Mouse (Mus musculus) heart, postnatal 0 days (tissue): Measurements from ENCODE around the gene Sema3e. TPM values are rescaled to one million over a fixed set of nuclear protein-coding genes. Genes with fewer than 3 reads are reported as not detected.

Experiments used
- ATAC-seq: fragments of 200-750 bp; cut with Nextera tagmentation; 2 replicates; pipeline ENCODE4 v1.8.0; 2017; ENCODE audit warnings: low read depth, moderate number of reproducible peaks, moderate library complexity; ENCODE audit not compliant: insufficient read depth
- DNase-seq: peaks from one replicate; pipeline ENCODE4 v3.0.0-alpha.2; 2016; ENCODE audit warnings: low spot score
- H3K27ac ChIP-seq: fragments of 300-500 bp; sonication (generic); 2 replicates; pipeline ENCODE4 v1.5.1; 2014; ENCODE audit warnings: low read depth, mild to moderate bottlenecking
- H3K27me3 ChIP-seq: fragments of 300-500 bp; sonication (generic); 2 replicates; pipeline ENCODE4 v1.6.1; 2014; ENCODE audit warnings: low read length, mixed read lengths; ENCODE audit not compliant: control insufficient read depth, insufficient read depth
- H3K36me3 ChIP-seq: fragments of 300-500 bp; sonication (generic); replicated peaks from 2 replicates; pipeline ENCODE4 v1.6.1; 2014; ENCODE audit warnings: low read length, mixed read lengths; ENCODE audit not compliant: control insufficient read depth, insufficient read depth
- H3K4me1 ChIP-seq: fragments of 300-500 bp; sonication (generic); 2 replicates; pipeline ENCODE4 v1.6.1; 2014; ENCODE audit warnings: antibody characterized with exemption; ENCODE audit not compliant: control insufficient read depth, insufficient read depth
- H3K4me2 ChIP-seq: fragments of 300-500 bp; sonication (generic); 2 replicates; pipeline ENCODE4 v1.6.1; 2014; ENCODE audit warnings: low read depth, mild to moderate bottlenecking, low read length, moderate library complexity
- H3K4me3 ChIP-seq: fragments of 300-500 bp; sonication (generic); 2 replicates; pipeline ENCODE4 v1.5.1; 2014; ENCODE audit warnings: low read depth, low read length
- H3K9ac ChIP-seq: fragments of 300-500 bp; sonication (generic); replicated peaks from 2 replicates; pipeline ENCODE4 v1.6.1; 2014; ENCODE audit warnings: low read depth, low read length, mixed read lengths
- H3K9me3 ChIP-seq: fragments of 300-500 bp; sonication (generic); replicated peaks from 2 replicates; pipeline ENCODE4 v1.6.1; 2016; ENCODE audit warnings: low read length; ENCODE audit not compliant: control insufficient read depth
- CTCF ChIP-seq: IDR thresholded peaks from 2 replicates; pipeline ENCODE4 v1.5.1; 2016; ENCODE audit warnings: antibody characterized with exemption, control low read depth, low read depth
- EP300 ChIP-seq: IDR thresholded peaks from 2 replicates; pipeline ENCODE4 v1.6.1; 2016; ENCODE audit warnings: antibody characterized with exemption, low read depth
- WGBS: fragments of 180-500 bp; shearing (Covaris S2); extraction: QIAGEN DNeasy Blood & Tissue Kit; methylation state at CpG from one replicate; pipeline ENCODE4 v1.1.7; 2014; 5-methylcytosine and 5-hydroxymethylcytosine counted together
- polyA plus RNA-seq: library from polyadenylated mRNA; unstranded; fragments of >200 nt; fragmentation: Nextera tagmentation; extraction: Ambion mirVana; gene quantifications from 2 replicates; pipeline ENCODE4 v1.2.1, GENCODE M21; 2015
- total RNA-seq: library from RNA; depleted of rRNA; stranded (reverse); fragments of >200 nt; gene quantifications from 2 replicates; pipeline ENCODE4 v1.2.3, GENCODE M21; 2014; ENCODE audit warnings: low replicate concordance

Sema3e gene
- total and polyA plus RNA-seq, 2 experiments from 2014 or later: 0.10 TPM; not detected in 1

DNA sequence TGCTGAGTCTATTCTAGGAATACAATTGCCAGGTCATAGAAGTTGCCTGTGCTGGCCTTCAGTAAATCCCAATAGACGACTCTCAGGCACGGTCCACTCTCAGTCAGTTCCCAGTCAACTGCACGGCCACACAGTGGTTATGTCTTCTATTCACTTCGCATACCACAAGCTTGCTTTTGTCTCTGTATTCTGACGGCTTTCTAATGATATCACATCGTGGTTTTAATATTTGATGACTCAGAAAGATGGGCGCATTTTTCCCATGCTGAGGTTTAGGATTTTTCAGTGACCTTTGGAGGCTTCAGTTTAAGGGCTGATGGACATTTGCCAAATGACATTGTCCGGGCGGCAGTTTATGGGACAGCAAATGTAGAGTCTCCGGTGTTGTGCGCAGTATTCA lies 157.1 kb downstream of the Sema3e start:
- no peak overlapping the region for H3K27ac ChIP-seq
- H3K36me3 ChIP-seq: no peaks in the 10 kb centered on the region
- H3K4me1 ChIP-seq: no peaks in the 10 kb centered on the region
- H3K27me3 ChIP-seq: no peaks in the 10 kb centered on the region
- H3K4me2 ChIP-seq: no peak overlapping the region
- no peak for TF ChIP-seq EP300
- no peak for TF ChIP-seq CTCF
- WGBS: 78% methylated on average over 11 of the region's 11 CpGs
- ATAC-seq: no peak
- H3K4me3 ChIP-seq: no peak overlapping the region
- no peak overlapping the region for H3K9ac ChIP-seq
- DNase-seq: no peak
- no peaks in the 10 kb centered on the region for H3K9me3 ChIP-seq

- WGBS: 77% methylated on average over 6 of the region's 6 CpGs
- H3K9ac ChIP-seq: no peak overlapping the region
- H3K4me2 ChIP-seq: no peak overlapping the region
- DNase-seq (no peak), ATAC-seq (no peak)
- no peaks in the 10 kb centered on the region for H3K36me3 ChIP-seq
- no peak overlapping the region for H3K4me3 ChIP-seq
- H3K27ac ChIP-seq: no peak overlapping the region
- TF ChIP-seq CTCF (no peak), EP300 (no peak)
- H3K9me3 ChIP-seq: no peaks in the 10 kb centered on the region
- H3K4me1 ChIP-seq: no peaks in the 10 kb centered on the region
- H3K27me3 ChIP-seq: no peaks in the 10 kb centered on the region
These were observed 170.2 kb downstream of the Sema3e start for GRCm38 (mm10) chr5:14195172-14195819.

DNA sequence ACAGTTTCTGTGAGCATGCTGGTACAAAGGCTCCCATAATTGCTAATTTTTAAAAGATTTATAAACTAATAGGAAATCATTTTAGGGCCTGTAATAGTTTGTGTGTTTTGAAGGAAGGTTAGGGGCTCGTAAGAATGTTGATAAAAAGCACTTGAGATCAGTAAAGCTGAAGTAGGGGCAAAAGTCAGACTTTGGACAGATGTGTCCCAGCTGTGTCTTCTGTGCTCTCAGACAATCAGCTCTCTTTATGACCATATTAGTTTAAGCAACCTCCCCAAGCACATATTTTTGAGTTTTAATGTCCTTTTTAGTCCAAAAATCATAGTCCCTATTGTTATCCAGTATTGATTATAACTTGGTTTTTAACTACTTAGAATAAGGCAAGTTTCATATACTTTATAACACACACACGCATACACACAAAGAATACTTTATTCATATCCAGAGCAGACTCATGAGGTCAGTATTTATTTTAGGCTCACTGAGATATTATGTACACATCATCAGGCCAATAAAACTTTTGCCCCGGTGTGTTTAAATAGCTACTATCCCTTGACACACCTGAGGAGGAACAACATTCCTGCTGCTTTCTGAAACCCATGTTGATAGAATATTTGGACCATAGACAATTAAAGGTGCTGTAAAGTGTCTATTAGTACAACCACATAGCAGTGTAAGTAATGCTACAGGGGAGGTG lies 173.4 kb downstream of the Sema3e start:
- Histone ChIP-seq H3K36me3 (no peaks in the 10 kb centered on the region), H3K27ac (no peak overlapping the region), H3K27me3 (no peaks in the 10 kb centered on the region), H3K4me3 (no peak overlapping the region), H3K9me3 (no peaks in the 10 kb centered on the region), H3K4me1 (no peaks in the 10 kb centered on the region), H3K9ac (no peak overlapping the region), H3K4me2 (no peak overlapping the region)
- DNase-seq (no peak), ATAC-seq (no peak)
- WGBS: 50% methylated on average over 3 of the region's 3 CpGs
- no peak for TF ChIP-seq CTCF
- no peak for TF ChIP-seq EP300

- no peaks in the 10 kb centered on the region for H3K4me1 ChIP-seq
- no peak for DNase-seq
- H3K36me3 ChIP-seq: no peaks in the 10 kb centered on the region
- no peaks in the 10 kb centered on the region for H3K9me3 ChIP-seq
- no peak overlapping the region for H3K4me2 ChIP-seq
- WGBS: 44% methylated on average over 2 of the region's 2 CpGs
- TF ChIP-seq EP300: no peak
- no peak overlapping the region for H3K27ac ChIP-seq
- no peak for ATAC-seq
- H3K9ac ChIP-seq: no peak overlapping the region
- no peaks in the 10 kb centered on the region for H3K27me3 ChIP-seq
- H3K4me3 ChIP-seq: no peak overlapping the region
These were observed 181.7 kb downstream of the Sema3e start for GRCm38 (mm10) chr5:14206794-14207193.

DNA sequence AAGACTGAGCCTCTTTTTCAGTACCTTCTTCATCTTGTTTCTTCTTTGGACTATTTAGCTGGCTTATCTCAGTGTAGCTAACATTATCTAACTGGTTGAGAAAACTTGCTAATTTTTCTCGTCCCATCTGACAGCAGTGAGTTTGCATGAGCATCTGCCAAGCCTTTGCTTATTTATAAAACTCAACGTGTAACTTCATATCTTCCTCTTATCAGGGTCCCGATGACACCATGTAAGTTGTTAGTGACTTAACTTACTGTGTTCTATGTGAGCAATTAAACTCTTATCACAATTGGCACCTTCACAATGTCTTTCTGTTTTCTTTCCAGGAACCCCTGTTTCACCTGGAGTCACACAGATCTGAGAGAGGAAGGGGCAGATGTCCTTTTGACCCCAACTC lies 184.9 kb downstream of the Sema3e start:
- H3K9me3 ChIP-seq: no peaks in the 10 kb centered on the region
- no peaks in the 10 kb centered on the region for H3K27me3 ChIP-seq
- TF ChIP-seq EP300 (no peak), CTCF (no peak)
- H3K4me1 ChIP-seq: no peaks in the 10 kb centered on the region
- H3K4me3 ChIP-seq: no peak overlapping the region
- H3K9ac ChIP-seq: no peak overlapping the region
- WGBS: 19% methylated on average over 3 of the region's 3 CpGs
- no peaks in the 10 kb centered on the region for H3K36me3 ChIP-seq
- ATAC-seq (no peak), DNase-seq (no peak)
- H3K27ac ChIP-seq: no peak overlapping the region
- no peak overlapping the region for H3K4me2 ChIP-seq

DNA sequence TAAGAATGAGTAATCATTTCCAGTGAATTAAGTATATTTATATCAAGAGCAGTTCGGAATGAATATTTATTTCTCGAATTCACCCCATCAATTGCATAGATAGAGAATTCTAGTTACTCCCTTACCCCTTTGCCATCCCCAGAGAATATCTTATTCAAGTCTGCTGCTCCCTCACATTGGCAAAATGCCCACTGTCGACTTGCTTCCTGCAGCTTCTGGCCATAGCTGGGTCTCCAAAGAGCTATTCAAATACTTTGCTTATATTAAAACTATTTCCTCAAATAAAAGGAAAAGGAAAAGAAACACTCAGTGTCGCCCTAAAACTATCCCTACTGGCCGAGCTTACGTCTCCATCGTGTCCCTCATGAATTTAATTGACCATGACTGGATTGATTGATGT lies 191.1 kb downstream of the Sema3e start:
- TF ChIP-seq EP300: no peak
- no peak for TF ChIP-seq CTCF
- no peaks in the 10 kb centered on the region for H3K27me3 ChIP-seq
- 57% methylated on average over 7 of the region's 7 CpGs for WGBS
- no peaks in the 10 kb centered on the region for H3K4me1 ChIP-seq
- H3K9me3 ChIP-seq: no peaks in the 10 kb centered on the region
- no peaks in the 10 kb centered on the region for H3K36me3 ChIP-seq
- no peak overlapping the region for H3K27ac ChIP-seq
- ATAC-seq: no peak
- no peak overlapping the region for H3K4me2 ChIP-seq
- no peak overlapping the region for H3K4me3 ChIP-seq
- H3K9ac ChIP-seq: no peak overlapping the region
- no peak for DNase-seq
